Mouse (Mus musculus) v-Abl transformed pro-B cells (cell line): ENCODE measurements around the gene Nxph1.

Experiments
- in situ Hi-C, 2 experiments: fragments of 400-800 bp; cut with MboI; formaldehyde crosslinking; loops; one replicate each; pipeline ENCODE4 v1.15.1; 2025; ENCODE audit not compliant: unreplicated experiment in 2 of 2

Nxph1 gene

DNA sequence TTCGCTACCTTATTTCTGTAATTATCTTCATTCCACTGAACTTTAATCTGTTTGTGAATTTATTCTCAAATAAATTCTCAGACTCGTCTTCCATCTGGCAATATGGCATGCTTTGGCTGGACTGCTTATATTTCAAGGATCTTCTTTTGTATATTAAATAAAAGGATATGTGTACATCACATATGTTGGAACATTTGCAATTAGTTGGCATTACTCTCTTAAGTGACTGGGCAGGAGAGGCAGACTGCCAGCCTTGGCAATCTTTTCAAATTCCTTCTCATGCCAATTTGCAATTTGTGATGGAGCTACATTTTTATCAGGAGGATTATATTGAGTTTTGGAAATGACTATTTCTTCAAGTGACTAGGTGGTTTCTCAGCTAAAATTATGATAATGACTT, 149.1 kb downstream of the Nxph1 start:
- in situ Hi-C loops = no loop called here

DNA sequence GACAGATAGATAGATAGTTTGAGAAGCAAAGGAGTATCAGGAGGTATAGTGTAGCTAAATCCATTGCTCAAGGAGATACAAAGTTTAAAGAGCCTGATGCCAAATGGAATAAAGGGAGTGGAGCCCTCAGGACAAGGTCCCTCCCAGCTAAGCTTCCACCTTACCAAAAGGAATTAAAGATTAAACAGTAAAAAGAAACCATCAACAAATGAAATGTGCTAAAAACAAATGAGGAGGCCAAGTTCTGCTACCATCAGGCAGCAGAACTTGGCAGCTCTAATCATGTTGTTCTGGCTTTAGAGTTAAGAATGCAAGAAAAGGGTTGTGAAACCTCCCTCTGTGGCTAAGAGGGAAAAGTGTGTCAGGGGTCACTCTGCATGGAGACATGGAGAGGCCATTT, 159.1 kb downstream of the Nxph1 start:
- in situ Hi-C loops = no loop called here

DNA sequence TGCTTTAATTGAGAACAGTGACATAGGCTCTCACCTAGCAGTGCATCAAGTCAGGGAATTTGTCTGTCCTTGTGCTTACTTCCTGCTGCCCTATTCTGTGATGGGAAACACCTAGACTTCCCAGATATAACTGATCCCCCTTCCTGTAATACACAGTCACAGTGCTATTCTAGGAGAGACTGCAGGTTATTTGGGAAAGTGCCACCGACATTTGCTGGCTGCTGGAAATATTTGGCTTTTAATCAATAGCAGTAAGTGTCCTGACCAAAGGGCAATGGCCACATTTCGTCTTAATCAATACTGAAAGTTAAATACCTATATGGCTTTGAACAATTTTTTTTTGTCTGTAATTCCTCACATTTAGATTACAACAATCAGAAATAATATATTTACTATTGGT, 170.9 kb downstream of the Nxph1 start:
- in situ Hi-C loops = no loop called here

DNA sequence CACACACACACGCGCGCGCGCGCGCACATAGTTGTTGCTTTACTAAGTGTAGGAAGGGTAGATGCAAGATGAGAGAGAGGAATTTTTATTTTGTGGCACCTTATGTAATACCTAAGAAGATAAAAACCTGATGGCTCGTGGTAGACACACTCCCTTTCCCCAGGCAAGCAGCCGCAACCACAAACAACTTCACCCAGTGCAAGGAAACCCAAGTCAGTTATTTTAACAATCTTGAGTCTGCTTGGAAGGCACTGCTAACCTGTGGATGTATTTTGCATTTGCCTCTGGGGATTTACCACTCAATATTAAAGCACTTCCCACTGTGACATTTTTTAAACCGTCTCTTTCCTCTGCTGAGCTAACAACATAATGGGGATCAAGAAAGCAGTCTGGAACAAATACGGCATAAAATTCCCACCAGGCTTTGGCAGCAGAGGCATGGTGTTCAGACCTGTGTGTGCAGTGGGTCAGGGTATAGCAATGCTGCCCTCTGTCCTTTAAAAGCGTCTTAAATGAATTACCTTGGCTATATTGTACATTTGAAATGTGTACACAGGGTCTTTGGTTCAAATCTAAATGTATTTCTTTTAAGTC, 176.2 kb downstream of the Nxph1 start:
- in situ Hi-C loops = no loop called here

DNA sequence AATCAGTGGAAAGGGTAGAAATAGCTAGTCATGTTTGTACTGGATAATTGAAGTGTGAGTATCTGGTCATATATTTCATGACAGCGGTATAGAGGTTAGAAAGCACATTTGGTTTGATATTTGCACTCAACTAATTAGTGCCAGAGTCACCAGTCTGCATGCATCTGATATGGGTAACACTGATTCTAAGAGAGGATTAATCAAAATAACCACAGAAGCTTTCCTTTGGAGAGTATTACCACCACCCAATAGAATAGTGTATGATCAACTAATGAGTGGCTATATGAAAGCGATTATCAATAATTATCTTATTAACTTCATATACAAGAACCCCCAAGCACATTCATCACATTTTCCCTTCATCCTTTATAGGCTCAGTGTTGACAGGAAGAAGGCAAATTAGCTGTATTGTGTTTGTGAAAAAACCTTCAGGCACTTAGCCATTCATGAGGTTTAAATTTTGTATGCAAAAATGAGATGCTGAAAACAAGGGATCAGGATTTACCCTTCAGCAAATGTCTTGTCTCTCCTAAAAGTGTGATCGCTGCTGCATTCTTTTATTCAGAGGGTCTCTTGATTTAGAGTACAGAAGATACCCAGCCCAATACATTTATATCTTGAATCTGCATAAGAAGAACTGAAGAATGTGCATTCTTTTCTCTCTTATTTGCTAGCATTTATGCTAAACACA, 185.5 kb downstream of the Nxph1 start:
- in situ Hi-C loops = no loop called here

DNA sequence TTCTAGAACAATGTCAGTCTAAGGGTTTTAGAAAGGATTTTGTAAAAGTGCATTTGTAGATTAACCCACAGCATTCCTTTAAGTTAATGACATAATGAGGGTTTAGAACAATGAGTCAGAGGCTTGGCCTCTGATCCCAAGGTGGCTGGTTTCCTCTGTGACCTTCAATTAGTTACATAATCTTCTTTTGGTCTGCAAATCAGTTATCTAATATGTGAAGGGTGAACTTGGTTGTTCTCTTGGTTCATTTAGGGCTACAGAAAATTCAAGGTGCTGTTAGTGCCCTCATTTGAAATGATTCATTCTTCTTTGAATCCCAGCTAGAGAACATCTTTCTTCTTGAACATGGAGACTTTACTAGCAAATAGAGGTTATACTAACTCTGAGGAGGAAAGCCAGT, 199.7 kb downstream of the Nxph1 start:
- in situ Hi-C loops = no loop called here

DNA sequence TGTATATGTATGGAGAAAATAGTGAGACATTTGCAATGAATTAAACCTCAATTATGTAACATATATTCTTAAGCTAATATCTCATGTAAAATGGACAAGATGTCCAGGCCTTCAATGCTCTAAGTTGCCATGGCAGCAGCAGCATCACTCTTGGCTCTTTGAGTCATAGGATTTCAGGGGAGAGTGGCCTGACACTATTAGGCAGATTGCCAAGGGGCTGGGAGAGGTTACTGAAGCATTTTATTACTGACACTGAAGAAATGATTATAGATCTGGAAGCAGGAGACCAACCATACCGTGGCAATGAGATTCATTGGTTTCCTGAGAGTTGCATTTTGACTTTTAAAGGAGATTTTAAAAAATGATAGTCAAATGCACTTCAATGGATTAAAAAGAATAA, 201.6 kb downstream of the Nxph1 start:
- in situ Hi-C loops = no loop called here

DNA sequence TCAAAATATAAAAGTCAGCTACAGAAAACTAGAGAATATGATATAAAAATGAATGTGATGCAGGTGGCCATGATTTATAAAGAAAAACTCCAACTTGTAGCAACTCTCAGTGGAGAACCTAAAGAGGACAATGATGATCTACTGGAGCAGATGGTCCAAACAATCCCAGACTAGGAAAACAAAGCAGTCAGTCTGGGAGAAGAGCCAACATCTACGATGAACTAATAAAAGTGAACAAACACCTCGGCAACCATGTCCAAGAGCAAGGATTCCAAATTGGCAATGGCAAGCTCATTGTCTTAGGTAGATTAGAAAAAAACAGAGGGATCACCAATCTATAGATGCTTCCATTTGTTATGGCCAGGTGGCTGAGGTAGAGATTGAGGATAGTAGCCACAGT, 211.0 kb downstream of the Nxph1 start:
- in situ Hi-C loops = no loop called here

DNA sequence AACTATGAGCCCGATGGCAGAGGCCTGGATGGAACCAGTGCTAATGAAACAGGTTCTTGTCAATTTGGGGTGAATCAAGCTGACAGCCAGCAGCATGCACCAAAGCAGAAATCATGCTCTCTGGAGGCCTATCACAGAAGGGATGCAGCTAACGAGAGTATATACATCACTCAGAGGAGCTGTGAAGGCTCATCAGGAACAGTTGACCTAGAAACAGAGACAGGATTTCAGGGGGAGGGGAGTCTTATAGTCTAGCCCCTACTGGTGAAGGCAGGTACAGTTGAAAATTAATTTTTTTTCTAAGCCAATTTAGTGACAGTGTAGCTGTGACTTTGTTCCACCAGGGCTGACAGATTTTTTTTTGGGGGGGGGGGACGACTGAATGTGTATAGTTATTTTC, 234.2 kb downstream of the Nxph1 start:
- in situ Hi-C loops = no loop called here

DNA sequence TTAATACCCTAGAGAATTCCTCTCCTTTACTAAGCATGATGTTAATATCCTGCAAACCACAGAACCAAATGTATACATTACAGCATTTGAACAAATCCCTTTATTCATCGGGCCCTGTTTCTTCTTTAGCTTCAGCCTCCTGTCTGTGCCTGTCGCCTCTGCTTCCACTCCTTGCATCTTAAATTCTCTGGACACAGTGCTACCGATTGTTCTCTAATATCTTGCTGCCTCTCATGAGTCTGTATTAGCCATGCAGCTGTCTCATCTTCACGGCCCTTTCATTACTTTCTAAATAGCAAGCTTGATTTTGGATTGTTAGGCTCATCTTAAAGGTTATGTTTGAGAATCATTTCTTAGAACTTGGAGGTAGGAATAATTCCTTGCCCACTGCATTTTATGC, 262.5 kb downstream of the Nxph1 start:
- in situ Hi-C loops = no loop called here

DNA sequence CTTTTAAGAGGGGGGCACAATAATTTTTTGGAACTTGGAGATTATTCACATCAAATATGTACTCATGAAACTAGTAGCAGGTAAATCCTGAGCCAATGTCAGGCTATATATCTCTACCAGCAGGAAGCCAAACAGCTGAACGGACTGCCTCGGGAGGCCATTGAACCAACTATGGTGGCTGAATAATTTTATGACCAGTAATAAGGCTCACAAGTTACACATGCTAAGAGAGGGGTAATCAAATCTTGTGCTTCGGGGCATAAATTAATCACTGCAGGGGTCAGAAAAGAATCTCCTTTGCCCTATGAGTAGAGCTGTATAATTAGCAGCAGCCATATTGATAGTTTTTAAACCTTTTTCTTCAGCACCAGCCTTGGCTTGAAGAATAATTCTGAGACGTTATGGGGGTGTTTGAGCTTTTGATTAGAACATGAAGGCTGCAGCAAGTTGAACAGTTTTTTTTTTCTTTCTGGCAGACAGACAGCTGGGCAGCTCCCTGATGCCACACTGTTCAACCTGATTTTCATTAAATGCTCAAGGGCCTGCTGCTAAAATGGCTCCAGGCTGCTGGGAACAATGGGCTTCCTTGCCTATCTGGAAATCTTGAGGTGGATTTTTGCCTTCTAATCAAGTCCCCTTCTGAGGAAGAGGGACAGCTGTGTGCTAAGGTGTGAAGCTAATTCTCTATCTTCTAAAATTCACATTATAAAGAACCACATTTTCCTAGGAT, 272.7 kb downstream of the Nxph1 start:
- in situ Hi-C loops = no loop called here

DNA sequence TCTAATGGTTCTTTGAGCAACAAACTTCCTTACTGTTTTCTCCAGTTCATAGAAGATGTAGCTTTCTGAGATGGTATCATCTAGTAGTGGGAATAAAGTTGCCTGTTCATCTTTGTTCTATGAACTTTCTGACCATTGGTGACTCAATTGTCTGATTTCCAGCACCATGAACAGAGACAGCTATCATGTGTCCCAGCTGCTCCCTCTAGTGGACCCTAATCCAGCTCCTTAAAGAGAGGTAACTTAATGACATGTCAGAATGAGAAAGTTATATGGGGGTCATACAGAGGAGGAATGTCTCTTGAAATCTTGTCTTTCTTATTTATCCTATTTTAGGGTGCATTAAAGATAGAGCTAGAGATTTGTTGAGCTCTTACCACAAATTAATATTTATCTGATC, 286.6 kb downstream of the Nxph1 start:
- in situ Hi-C loops = no loop called here

DNA sequence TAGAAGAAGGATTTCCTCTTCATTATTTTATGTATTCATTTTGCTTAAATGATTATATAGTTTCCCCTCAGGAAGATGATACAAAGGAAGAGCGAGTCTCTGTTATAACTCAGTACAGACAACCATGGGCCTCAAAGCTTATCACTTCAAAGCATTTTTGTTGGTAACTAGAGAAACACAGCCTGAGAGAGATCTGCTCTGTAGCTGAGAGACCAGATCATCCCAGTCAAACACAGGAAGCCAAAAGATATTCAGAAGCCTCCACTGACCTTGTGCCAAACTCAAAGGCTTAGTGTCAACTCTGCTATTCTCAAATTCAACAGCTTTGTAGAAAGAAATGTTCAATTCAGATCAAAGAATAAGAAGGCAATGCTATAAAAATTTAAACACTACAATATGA, 319.8 kb downstream of the Nxph1 start:
- in situ Hi-C loops = no loop called here
